Mouse (Mus musculus): Measurements from ENCODE around the gene Olfr982. TPM values are rescaled to one million over a fixed set of nuclear protein-coding genes. Genes with fewer than 3 reads are reported as not detected.

Gene Olfr982
- not detected in 2 replicates for polyA plus RNA-seq (2015; fragmentation: Nextera tagmentation; extraction: Ambion mirVana)

DNA sequence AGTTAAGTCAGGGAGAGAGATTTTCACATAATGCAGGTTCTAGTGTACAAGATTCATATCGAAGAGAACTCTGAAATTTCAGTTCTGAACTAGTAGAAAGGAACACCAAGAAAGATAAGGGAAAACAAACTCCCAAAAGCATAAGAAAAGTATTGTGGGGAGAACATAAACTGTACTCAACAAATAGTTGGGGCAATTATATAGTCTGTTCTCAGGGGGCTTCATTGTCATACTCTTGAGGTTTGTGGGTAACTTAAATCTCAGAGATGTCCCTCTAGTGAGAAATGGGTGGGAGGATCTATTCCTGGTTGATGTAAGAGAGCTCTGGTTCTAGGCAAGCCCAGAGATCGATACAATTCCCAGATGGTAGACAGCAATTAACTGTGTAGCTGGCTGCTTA, at the start of gene Olfr982:
Olfr982 (plus strand) TSS at position 301 of the 400 bp plus-strand sequence.

GRCm38 (mm10) chr9:40093495-40093894, 19.9 kb downstream of the Olfr982 start, which contains the start of gene Olfr983:
TSS of gene Olfr983 (minus strand) at chr9:40093595.

GRCm38 (mm10) chr9:40114106-40114505, 40.5 kb downstream of the Olfr982 start, which contains the start of gene Olfr984:
TSS of gene Olfr984 (minus strand) at chr9:40114206.

Other genes starting within 250 kb of the Olfr982 start
- not detected in 2 replicates for gene Olfr971, start 237.0 kb upstream of the Olfr982 start, polyA plus RNA-seq (2015; fragmentation: Nextera tagmentation; extraction: Ambion mirVana)
- gene Olfr972, start 207.4 kb upstream of the Olfr982 start, polyA plus RNA-seq (2015; fragmentation: Nextera tagmentation; extraction: Ambion mirVana), result not detected in 2 replicates
- not detected in 2 replicates for gene Olfr229, start 166.5 kb upstream of the Olfr982 start, polyA plus RNA-seq (2015; fragmentation: Nextera tagmentation; extraction: Ambion mirVana)
- not detected in 2 replicates for gene Olfr974, start 136.3 kb upstream of the Olfr982 start, polyA plus RNA-seq (2015; fragmentation: Nextera tagmentation; extraction: Ambion mirVana)
- gene Olfr975, start 121.8 kb upstream of the Olfr982 start, polyA plus RNA-seq (2015; fragmentation: Nextera tagmentation; extraction: Ambion mirVana), result not detected in 2 replicates
- not detected in 2 replicates for gene Olfr976, start 112.7 kb upstream of the Olfr982 start, polyA plus RNA-seq (2015; fragmentation: Nextera tagmentation; extraction: Ambion mirVana)
- not detected in 2 replicates for gene Olfr978, start 81.7 kb upstream of the Olfr982 start, polyA plus RNA-seq (2015; fragmentation: Nextera tagmentation; extraction: Ambion mirVana)
- not detected in 2 replicates for gene Olfr979, start 70.4 kb upstream of the Olfr982 start, polyA plus RNA-seq (2015; fragmentation: Nextera tagmentation; extraction: Ambion mirVana)
- not detected in 2 replicates for gene Olfr980, start 64.2 kb upstream of the Olfr982 start, polyA plus RNA-seq (2015; fragmentation: Nextera tagmentation; extraction: Ambion mirVana)
- not detected in 2 replicates for gene Olfr981, start 52.4 kb upstream of the Olfr982 start, polyA plus RNA-seq (2015; fragmentation: Nextera tagmentation; extraction: Ambion mirVana)
- gene Olfr983, start 19.8 kb downstream of the Olfr982 start, polyA plus RNA-seq (2015; fragmentation: Nextera tagmentation; extraction: Ambion mirVana), result not detected in 2 replicates
- gene Olfr984, start 40.4 kb downstream of the Olfr982 start, polyA plus RNA-seq (2015; fragmentation: Nextera tagmentation; extraction: Ambion mirVana), result not detected in 2 replicates
- 0.12 TPM in 1 of 2 replicates, not detected in the other for gene Olfr985, start 56.4 kb downstream of the Olfr982 start, polyA plus RNA-seq (2015; fragmentation: Nextera tagmentation; extraction: Ambion mirVana)
- gene Tmem225, start 74.3 kb downstream of the Olfr982 start, polyA plus RNA-seq (2015; fragmentation: Nextera tagmentation; extraction: Ambion mirVana), result not detected in 2 replicates
- gene Olfr986, start 107.1 kb downstream of the Olfr982 start, polyA plus RNA-seq (2015; fragmentation: Nextera tagmentation; extraction: Ambion mirVana), result not detected in 2 replicates
- gene Zfp202, start 118.5 kb downstream of the Olfr982 start, polyA plus RNA-seq (2015; fragmentation: Nextera tagmentation; extraction: Ambion mirVana), result 2.8 and 3.5 TPM in 2 replicates
- gene Scn3b, start 195.4 kb downstream of the Olfr982 start, polyA plus RNA-seq (2015; fragmentation: Nextera tagmentation; extraction: Ambion mirVana), result 54.7 and 66.4 TPM in 2 replicates

Data from skeletal muscle tissue, postnatal 0 days (tissue).